Mouse (Mus musculus) thymus, adult 2 months (tissue): ENCODE data around the gene Sestd1.

Experiments used
- CTCF ChIP-seq: fragments of 200-500 bp; IDR thresholded peaks from 2 replicates; pipeline ENCODE4 v1.5.1; 2012; ENCODE audit warnings: mild to moderate bottlenecking, control low read depth, low read length, moderate library complexity, borderline replicate concordance; ENCODE audit not compliant: control insufficient read depth, poor library complexity, insufficient read depth; ENCODE audit errors: extremely low read depth
- POLR2A ChIP-seq: fragments of 200-500 bp; IDR thresholded peaks from 2 replicates; pipeline ENCODE4 v1.6.1; 2012; ENCODE audit warnings: mild to moderate bottlenecking, low read length, control low read depth, moderate library complexity; ENCODE audit not compliant: control insufficient read depth, poor library complexity, insufficient read depth; ENCODE audit errors: extremely low read depth

DNA sequence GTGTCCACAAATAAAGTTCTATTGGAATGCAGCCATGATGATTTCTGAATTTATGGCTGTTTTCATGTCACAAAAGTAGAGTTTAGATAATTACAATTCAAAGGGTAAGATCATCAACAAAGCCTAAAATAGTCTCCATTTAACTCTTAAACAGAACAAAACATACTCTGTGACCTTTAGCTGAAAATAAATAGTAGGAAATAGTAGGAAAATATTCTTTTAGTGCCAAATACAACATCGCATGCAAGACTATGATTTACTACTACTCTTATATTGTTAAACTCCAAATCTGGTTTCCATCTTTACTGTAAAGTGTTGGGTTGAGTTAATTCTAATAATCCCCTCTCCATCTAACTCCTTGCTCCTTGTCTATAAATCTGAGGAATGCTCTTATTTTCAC lies 147.0 kb downstream of the Sestd1 start:
- TF ChIP-seq CTCF (no peak), POLR2A (no peak)
